24 mouse cellular contexts compared by ENCODE assay signal in genomic region chr19:57679455-57679854, GRCm38 (mm10).
"Had no signal": no experiment of that assay in that cellular context is flagged by ENCODE, and none has a peak within 500 bp of the region (broad histone marks: within the 10 kb centered on the region; RNA-seq: fewer than 3 reads in every experiment).

No protein-coding gene starts in this region.

- DNase-seq: gastrocnemius, postnatal 14 days; gastrocnemius, postnatal 36 days; heart, adult 18-20 months; heart, postnatal 14 days; heart, postnatal 36 days; kidney, adult 18-20 months; kidney, adult 8-10 months; kidney, postnatal 10 days; kidney, postnatal 25 days; kidney, postnatal 4 days; left cerebral cortex, postnatal 4 days had no signal

- H3K9me3 ChIP-seq: heart, embryonic 10.5 days; heart, embryonic 13.5 days; heart, embryonic 15.5 days; hindbrain, embryonic 13.5 days; limb, embryonic 13.5 days; limb, embryonic 15.5 days; liver, embryonic 12.5 days had no signal

- H3K27me3 ChIP-seq: heart, embryonic 13.5 days; heart, embryonic 15.5 days; hindbrain, embryonic 13.5 days; limb, embryonic 13.5 days; limb, embryonic 15.5 days; liver, embryonic 12.5 days had no signal

- ATAC-seq: hindbrain, embryonic 16.5 days; inflammation-experienced regulatory T-cells, adult 6 months; intestine, postnatal 0 days; liver, embryonic 12.5 days had no signal

- H3K27ac ChIP-seq: heart, embryonic 10.5 days; heart, embryonic 13.5 days; heart, embryonic 15.5 days; hindbrain, embryonic 13.5 days; layer of hippocampus, adult 2 months; left cerebral cortex, adult 2 months; limb, embryonic 13.5 days; limb, embryonic 15.5 days; liver, embryonic 12.5 days; liver, embryonic 14.5 days had no signal

- H3K4me1 ChIP-seq: heart, embryonic 15.5 days; hindbrain, embryonic 13.5 days; limb, embryonic 15.5 days; liver, embryonic 12.5 days had no signal

- H3K36me3 ChIP-seq: liver, embryonic 12.5 days had no signal

- H3K4me2 ChIP-seq: heart, embryonic 13.5 days; heart, embryonic 15.5 days; hindbrain, embryonic 13.5 days; limb, embryonic 13.5 days; limb, embryonic 15.5 days; liver, embryonic 12.5 days had no signal

- H3K9ac ChIP-seq: heart, embryonic 13.5 days; heart, embryonic 15.5 days; hindbrain, embryonic 13.5 days; limb, embryonic 13.5 days; limb, embryonic 15.5 days; liver, embryonic 12.5 days; liver, embryonic 14.5 days had no signal

- H3K4me3 ChIP-seq: heart, embryonic 10.5 days; heart, embryonic 13.5 days; heart, embryonic 15.5 days; hindbrain, embryonic 13.5 days; layer of hippocampus, adult 2 months; left cerebral cortex, adult 2 months; limb, embryonic 13.5 days; limb, embryonic 15.5 days; liver, embryonic 12.5 days had no signal
